Mouse (Mus musculus): ENCODE results near the gene Cib4. TPM values are rescaled to one million over a fixed set of nuclear protein-coding genes. Genes with fewer than 3 reads are reported as not detected.

Cib4 gene
- polyA plus RNA-seq, 1 experiment from 2014 or later, result not detected

GRCm38 (mm10) chr5:30456056-30456455 lies 89.6 kb downstream of the Cib4 start:
- no peaks in the 10 kb centered on the region for H3K27me3 ChIP-seq (ENCODE audit: insufficient read depth, low read length)
- no peak overlapping the region for H3K4me2 ChIP-seq (ENCODE audit: low read depth, low read length)
- H3K4me3 ChIP-seq (ENCODE audit: low read depth, low read length), result no peak overlapping the region
- no peak overlapping the region for H3K9ac ChIP-seq (replicated peaks)
- H3K36me3 ChIP-seq (replicated peaks; ENCODE audit: insufficient read depth, low read length), result no peaks in the 10 kb centered on the region
- TF ChIP-seq CTCF (IDR thresholded peaks at IDR 0.05; ENCODE audit: low read depth), result peak; percentile 40
- TF ChIP-seq EP300 (IDR thresholded peaks at IDR 0.05; ENCODE audit: low read depth), result no peak
- no peak for DNase-seq
- no peak for ATAC-seq
- no peaks in the 10 kb centered on the region for H3K4me1 ChIP-seq (ENCODE audit: insufficient read depth)
- WGBS (ENCODE audit: insufficient replicate concordance), result 40% methylated on average over 6 of the region's 6 CpGs
- no peak overlapping the region for H3K27ac ChIP-seq (ENCODE audit: low read depth)
- H3K9me3 ChIP-seq (ENCODE audit: low read length), result no peaks in the 10 kb centered on the region

GRCm38 (mm10) chr5:30444327-30444895 lies 101.2 kb downstream of the Cib4 start:
- no peak for ATAC-seq
- TF ChIP-seq CTCF (IDR thresholded peaks at IDR 0.05; ENCODE audit: low read depth) (no peak), EP300 (IDR thresholded peaks at IDR 0.05; ENCODE audit: low read depth) (no peak)
- WGBS (ENCODE audit: insufficient replicate concordance), result 80% methylated on average over 13 of the region's 13 CpGs
- Histone ChIP-seq H3K9me3 (ENCODE audit: low read length) (no peaks in the 10 kb centered on the region), H3K27ac (ENCODE audit: low read depth) (no peak overlapping the region), H3K4me2 (ENCODE audit: low read depth, low read length) (no peak overlapping the region), H3K4me1 (ENCODE audit: insufficient read depth) (no peaks in the 10 kb centered on the region), H3K27me3 (ENCODE audit: insufficient read depth, low read length) (no peaks in the 10 kb centered on the region), H3K4me3 (ENCODE audit: low read depth, low read length) (no peak overlapping the region), H3K36me3 (replicated peaks; ENCODE audit: insufficient read depth, low read length) (no peaks in the 10 kb centered on the region), H3K9ac (replicated peaks) (no peak overlapping the region)
- no peak for DNase-seq

- no peak for DNase-seq
- H3K27ac ChIP-seq (ENCODE audit: low read depth), result no peak overlapping the region
- no peaks in the 10 kb centered on the region for H3K4me1 ChIP-seq (ENCODE audit: insufficient read depth)
- no peaks in the 10 kb centered on the region for H3K36me3 ChIP-seq (replicated peaks; ENCODE audit: insufficient read depth, low read length)
- H3K4me2 ChIP-seq (ENCODE audit: low read depth, low read length), result no peak overlapping the region
- WGBS (ENCODE audit: insufficient replicate concordance), result 57% methylated on average over 5 of the region's 5 CpGs
- H3K9ac ChIP-seq (replicated peaks), result no peak overlapping the region
- no peaks in the 10 kb centered on the region for H3K9me3 ChIP-seq (ENCODE audit: low read length)
- no peak overlapping the region for H3K4me3 ChIP-seq (ENCODE audit: low read depth, low read length)
- peak; percentile 32 for TF ChIP-seq CTCF (IDR thresholded peaks at IDR 0.05; ENCODE audit: low read depth)
- TF ChIP-seq EP300 (IDR thresholded peaks at IDR 0.05; ENCODE audit: low read depth), result no peak
- ATAC-seq, result no peak
- no peaks in the 10 kb centered on the region for H3K27me3 ChIP-seq (ENCODE audit: insufficient read depth, low read length)
These were observed 103.4 kb downstream of the Cib4 start for GRCm38 (mm10) chr5:30442196-30442595.

GRCm38 (mm10) chr5:30440308-30440906 lies 105.2 kb downstream of the Cib4 start:
- no peak overlapping the region for H3K9ac ChIP-seq (replicated peaks)
- H3K27ac ChIP-seq (ENCODE audit: low read depth), result no peak overlapping the region
- no peak for ATAC-seq
- H3K9me3 ChIP-seq (ENCODE audit: low read length), result no peaks in the 10 kb centered on the region
- no peaks in the 10 kb centered on the region for H3K36me3 ChIP-seq (replicated peaks; ENCODE audit: insufficient read depth, low read length)
- no peak overlapping the region for H3K4me3 ChIP-seq (ENCODE audit: low read depth, low read length)
- no peak for DNase-seq
- H3K4me2 ChIP-seq (ENCODE audit: low read depth, low read length), result no peak overlapping the region
- no peaks in the 10 kb centered on the region for H3K27me3 ChIP-seq (ENCODE audit: insufficient read depth, low read length)
- TF ChIP-seq CTCF (IDR thresholded peaks at IDR 0.05; ENCODE audit: low read depth) (no peak), EP300 (IDR thresholded peaks at IDR 0.05; ENCODE audit: low read depth) (no peak)
- 77% methylated on average over 8 of the region's 8 CpGs for WGBS (ENCODE audit: insufficient replicate concordance)
- H3K4me1 ChIP-seq (ENCODE audit: insufficient read depth), result no peaks in the 10 kb centered on the region

GRCm38 (mm10) chr5:30438931-30439330 lies 106.7 kb downstream of the Cib4 start:
- 35% methylated on average over 2 of the region's 2 CpGs for WGBS (ENCODE audit: insufficient replicate concordance)
- H3K27ac ChIP-seq (ENCODE audit: low read depth), result no peak overlapping the region
- no peaks in the 10 kb centered on the region for H3K36me3 ChIP-seq (replicated peaks; ENCODE audit: insufficient read depth, low read length)
- H3K4me1 ChIP-seq (ENCODE audit: insufficient read depth), result no peaks in the 10 kb centered on the region
- H3K9me3 ChIP-seq (ENCODE audit: low read length), result no peaks in the 10 kb centered on the region
- no peak overlapping the region for H3K4me3 ChIP-seq (ENCODE audit: low read depth, low read length)
- DNase-seq (no peak), ATAC-seq (no peak)
- H3K27me3 ChIP-seq (ENCODE audit: insufficient read depth, low read length), result no peaks in the 10 kb centered on the region
- no peak overlapping the region for H3K9ac ChIP-seq (replicated peaks)
- H3K4me2 ChIP-seq (ENCODE audit: low read depth, low read length), result no peak overlapping the region
- TF ChIP-seq CTCF (IDR thresholded peaks at IDR 0.05; ENCODE audit: low read depth), result no peak
- TF ChIP-seq EP300 (IDR thresholded peaks at IDR 0.05; ENCODE audit: low read depth), result no peak

Other genes starting within 250 kb of the Cib4 start
- gene Otof, start 83.9 kb downstream of the Cib4 start, polyA plus RNA-seq (2015; fragmentation: Nextera tagmentation; extraction: Ambion mirVana), result not detected in 2 replicates
- not detected in 2 replicates for gene 1700001C02Rik, start 79.8 kb downstream of the Cib4 start, polyA plus RNA-seq (2015; fragmentation: Nextera tagmentation; extraction: Ambion mirVana)
- 0.26 and 0.46 TPM in 2 replicates for gene Kcnk3, start 42.3 kb upstream of the Cib4 start, polyA plus RNA-seq (2015; fragmentation: Nextera tagmentation; extraction: Ambion mirVana)
- gene Slc35f6, start 102.1 kb upstream of the Cib4 start, polyA plus RNA-seq (2015; fragmentation: Nextera tagmentation; extraction: Ambion mirVana), result 13.8 and 14.2 TPM in 2 replicates
- 135 and 145 TPM in 2 replicates for gene Cenpa, start 120.9 kb upstream of the Cib4 start, polyA plus RNA-seq (2015; fragmentation: Nextera tagmentation; extraction: Ambion mirVana)
- 0.05 TPM in 1 of 2 replicates, not detected in the other for gene Dpysl5, start 165.7 kb upstream of the Cib4 start, polyA plus RNA-seq (2015; fragmentation: Nextera tagmentation; extraction: Ambion mirVana)